Mouse (Mus musculus) embryo, embryonic 11.5 days (tissue): ENCODE measurements at regions not wholly inside any gene's neighbourhood (a gene's known extent, or its start where the extent isn't known, plus 50 kb on each side); places are given as distances from the start of the nearest gene placed in this dataset.

Source experiments
- DNase-seq: peaks from one replicate; pipeline ENCODE4 v3.0.0-alpha.2; 2012; ENCODE audit warnings: low read depth, low spot score

- no peak for DNase-seq
Measured at GRCm38 (mm10) chr6:94957990-94958389, 159.1 kb upstream of the Kbtbd8 start.

- DNase-seq = no peak
Measured at GRCm38 (mm10) chr6:94957172-94957668, 159.8 kb upstream of the Kbtbd8 start.

- no peak for DNase-seq
Measured at GRCm38 (mm10) chr6:94954580-94954979, 162.5 kb upstream of the Kbtbd8 start.

- no peak for DNase-seq
Measured at GRCm38 (mm10) chr6:94953658-94954057, 163.4 kb upstream of the Kbtbd8 start.

- DNase-seq = no peak
Measured at GRCm38 (mm10) chr6:94951971-94952768, 164.9 kb upstream of the Kbtbd8 start.

DNA sequence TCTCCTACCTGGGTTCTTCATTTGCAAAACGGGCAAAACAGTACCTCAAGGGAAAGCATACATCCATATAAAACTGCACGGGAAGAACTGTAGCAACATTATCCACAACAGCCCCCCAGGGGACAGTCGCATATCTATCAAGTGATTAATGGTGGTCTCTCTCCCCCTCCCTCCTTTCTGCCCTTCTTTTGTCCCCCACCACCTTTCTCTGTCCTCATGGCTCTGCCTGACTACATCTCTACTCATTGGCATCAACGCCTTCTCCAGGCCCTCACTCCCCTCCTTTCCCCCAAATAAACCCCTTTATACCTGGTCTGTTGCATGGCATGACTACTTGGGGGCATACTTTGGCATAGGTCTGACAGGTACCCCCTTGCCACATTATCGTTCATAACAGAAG is 166.1 kb upstream of the Kbtbd8 start:
- DNase-seq = no peak

DNA sequence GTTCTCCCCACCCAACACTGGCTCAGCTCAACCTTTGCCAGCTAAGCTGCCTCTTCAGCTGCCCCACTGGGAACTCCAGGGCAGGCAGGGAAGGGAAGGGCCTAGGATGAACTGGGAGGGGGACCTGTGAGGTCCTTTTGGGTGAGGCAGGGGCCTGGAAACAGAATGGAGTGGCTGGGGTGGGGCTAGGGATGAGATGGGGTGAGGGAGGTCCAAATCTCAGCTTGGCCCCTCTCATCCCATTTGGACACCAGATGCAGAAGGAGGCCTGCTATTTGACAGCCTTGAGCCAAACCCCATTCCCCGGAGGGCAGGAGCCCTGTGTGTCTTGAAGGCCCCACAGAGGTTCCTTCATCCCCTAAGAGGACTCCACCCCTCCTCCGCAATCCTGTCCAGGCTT is 166.7 kb upstream of the Kbtbd8 start:
- DNase-seq = no peak

GRCm38 (mm10) chr6:94946352-94946900 is 170.6 kb upstream of the Kbtbd8 start:
- no peak for DNase-seq

GRCm38 (mm10) chr6:94945715-94946114 is 171.3 kb upstream of the Kbtbd8 start:
- no peak for DNase-seq

- DNase-seq = peak; percentile 37
Measured at GRCm38 (mm10) chr6:94944196-94944595, 172.8 kb upstream of the Kbtbd8 start.

- no peak for DNase-seq
Measured at GRCm38 (mm10) chr6:94938949-94939348, 178.1 kb upstream of the Kbtbd8 start.

DNA sequence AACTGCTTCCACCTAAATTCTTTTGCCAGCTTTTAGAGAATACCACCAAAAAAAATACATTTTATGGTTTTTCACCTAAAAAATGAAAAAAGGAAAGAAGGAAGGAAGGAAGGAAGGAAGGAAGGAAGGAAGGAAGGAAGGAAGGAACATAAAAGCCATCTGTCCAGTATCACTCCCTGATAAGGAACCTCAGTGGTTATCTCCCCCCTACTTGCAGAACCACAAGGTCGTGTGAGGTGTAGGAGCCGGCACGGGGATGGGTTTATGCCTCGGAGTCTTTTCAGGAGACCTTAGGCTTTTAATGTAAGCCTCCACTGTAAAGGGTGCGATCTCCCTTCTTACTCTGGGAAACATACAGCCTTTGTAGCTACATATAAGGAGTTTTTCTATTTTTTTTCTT is 180.8 kb upstream of the Kbtbd8 start:
- DNase-seq = no peak

GRCm38 (mm10) chr6:94935706-94936105 is 181.3 kb upstream of the Kbtbd8 start:
- no peak for DNase-seq

GRCm38 (mm10) chr6:94927811-94928210 is 189.2 kb upstream of the Kbtbd8 start:
- DNase-seq = no peak

DNA sequence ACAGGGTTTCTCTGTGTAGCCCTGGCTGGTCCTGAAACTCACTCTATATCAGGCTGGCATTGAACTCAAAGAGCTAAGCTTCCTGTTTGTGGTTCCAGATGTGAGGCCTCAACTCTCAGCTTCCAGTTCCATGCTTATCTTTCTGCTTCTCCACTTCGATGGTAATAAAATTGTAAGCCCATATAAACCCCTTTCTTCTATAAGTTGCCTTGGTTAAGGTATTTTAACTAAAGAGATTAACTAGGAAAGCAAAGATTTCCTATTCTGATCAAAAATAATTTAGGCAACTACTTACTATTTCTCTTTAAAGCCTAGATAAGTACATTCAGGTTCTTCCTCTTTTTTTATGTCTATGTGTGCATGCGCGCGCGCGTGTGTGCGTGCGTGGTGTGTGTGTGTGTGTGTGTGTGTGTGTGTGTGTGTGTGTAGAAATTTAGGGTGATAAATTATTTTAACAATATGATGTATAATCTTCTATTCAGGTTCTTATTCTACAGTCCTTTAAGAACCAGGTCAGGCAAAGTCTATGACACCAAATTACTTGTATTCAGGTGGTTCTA is 190.3 kb upstream of the Kbtbd8 start:
- no peak for DNase-seq

GRCm38 (mm10) chr6:94925408-94925807 is 191.6 kb upstream of the Kbtbd8 start:
- no peak for DNase-seq

GRCm38 (mm10) chr6:94924338-94925039 is 192.6 kb upstream of the Kbtbd8 start:
- no peak for DNase-seq

DNA sequence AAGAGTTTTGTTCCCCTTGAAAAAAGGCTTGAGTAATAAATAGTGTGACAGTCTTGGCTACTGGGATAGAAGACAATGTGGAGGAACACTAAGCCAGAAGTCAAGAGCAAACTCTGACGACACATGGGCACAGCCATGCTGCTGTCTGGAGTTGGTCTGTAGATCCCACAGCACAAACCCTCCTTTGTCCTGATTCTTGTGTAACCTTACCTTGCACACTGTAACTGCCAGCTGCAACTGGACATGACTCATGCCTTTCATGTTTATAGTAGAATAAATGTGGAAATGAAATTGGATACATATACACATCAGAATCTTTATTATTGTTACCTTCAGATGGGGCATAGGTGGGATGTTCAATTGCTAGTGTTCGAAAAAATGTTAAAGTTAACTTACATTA is 195.3 kb upstream of the Kbtbd8 start:
- DNase-seq = no peak

- no peak for DNase-seq
Measured at GRCm38 (mm10) chr6:94920770-94921169, 196.3 kb upstream of the Kbtbd8 start.

DNA sequence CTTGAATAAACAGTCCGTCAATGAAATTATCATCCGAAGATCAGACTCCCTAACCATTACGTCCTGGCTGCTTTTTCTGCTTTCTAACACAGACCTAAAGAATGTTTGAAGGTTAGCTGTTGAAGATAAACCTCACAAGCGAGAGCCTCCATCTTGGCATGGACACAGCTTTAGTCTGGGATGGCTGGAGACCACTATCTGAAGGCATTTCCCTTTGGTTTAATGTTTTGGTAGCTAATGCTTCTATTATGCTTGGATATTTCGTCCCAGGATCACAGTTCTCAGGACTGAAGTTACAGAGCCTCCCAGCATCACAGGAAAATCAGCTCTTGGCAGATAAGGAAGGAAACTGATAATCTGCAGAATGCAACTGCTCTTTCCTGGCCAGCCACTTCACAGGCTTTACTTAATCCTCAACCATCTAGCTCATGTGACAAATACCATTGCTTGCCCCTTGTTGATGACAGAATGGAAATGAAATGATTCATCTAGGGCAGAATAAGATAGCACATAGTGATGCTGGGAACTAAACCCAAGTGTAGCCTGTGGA is 197.8 kb upstream of the Kbtbd8 start:
- DNase-seq = no peak

GRCm38 (mm10) chr6:94915842-94916620 is 201.0 kb upstream of the Kbtbd8 start:
- no peak for DNase-seq
